Mouse (Mus musculus) midbrain, postnatal 0 days (tissue): ENCODE measurements around the gene Sdc3. TPM values are rescaled to one million over a fixed set of nuclear protein-coding genes. Genes with fewer than 3 reads are reported as not detected.

ENCODE experiments used
- ATAC-seq: fragments of 200-750 bp; cut with Nextera tagmentation; 2 replicates; pipeline ENCODE4 v1.8.0; 2017; ENCODE audit warnings: moderate number of reproducible peaks, mild to moderate bottlenecking, moderate TSS enrichment, moderate library complexity; ENCODE audit not compliant: low FRiP score
- DNase-seq: peaks from one replicate; pipeline ENCODE4 v3.0.0-alpha.2; 2015; ENCODE audit warnings: low spot score
- H3K27ac ChIP-seq: fragments of 300-500 bp; sonication (generic); 2 replicates; pipeline ENCODE4 v1.5.1; 2014; ENCODE audit warnings: low read depth, mild to moderate bottlenecking, low read length, mixed read lengths
- H3K27me3 ChIP-seq: fragments of 300-500 bp; sonication (generic); 2 replicates; pipeline ENCODE4 v1.6.1; 2014; ENCODE audit warnings: low read length, control low read depth, mixed read lengths; ENCODE audit not compliant: insufficient read depth
- H3K36me3 ChIP-seq: fragments of 300-500 bp; sonication (generic); 2 replicates; pipeline ENCODE4 v1.6.1; 2014; ENCODE audit warnings: low read length, control low read depth, mixed read lengths; ENCODE audit not compliant: insufficient read depth
- H3K4me1 ChIP-seq: fragments of 300-500 bp; sonication (generic); 2 replicates; pipeline ENCODE4 v1.6.1; 2014; ENCODE audit warnings: mild to moderate bottlenecking, control low read depth, antibody characterized with exemption, low read length, mixed read lengths; ENCODE audit not compliant: insufficient read depth
- H3K4me2 ChIP-seq: fragments of 300-500 bp; sonication (generic); 2 replicates; pipeline ENCODE4 v1.6.1; 2014; ENCODE audit warnings: low read depth, mild to moderate bottlenecking, low read length, mixed read lengths; ENCODE audit not compliant: poor library complexity, severe bottlenecking
- H3K4me3 ChIP-seq: fragments of 300-500 bp; sonication (generic); 2 replicates; pipeline ENCODE4 v1.5.1; 2014; ENCODE audit warnings: low read depth, mild to moderate bottlenecking, low read length, moderate library complexity
- H3K9ac ChIP-seq: fragments of 300-500 bp; sonication (generic); replicated peaks from 2 replicates; pipeline ENCODE4 v1.6.1; 2014; ENCODE audit warnings: mild to moderate bottlenecking, low read length, moderate library complexity, mixed read lengths; ENCODE audit not compliant: poor library complexity, severe bottlenecking
- H3K9me3 ChIP-seq: fragments of 300-500 bp; sonication (generic); 2 replicates; pipeline ENCODE4 v1.6.1; 2016; ENCODE audit warnings: low read length, control low read depth
- CTCF ChIP-seq: IDR thresholded peaks from 2 replicates; pipeline ENCODE4 v1.5.1; 2016; ENCODE audit warnings: antibody characterized with exemption, mild to moderate bottlenecking
- WGBS: fragments of 180-500 bp; shearing (Covaris S2); extraction: QIAGEN DNeasy Blood & Tissue Kit; methylation state at CpG from one replicate; pipeline ENCODE4 v1.1.7; 2014; 5-methylcytosine and 5-hydroxymethylcytosine counted together
- polyA plus RNA-seq: library from polyadenylated mRNA; unstranded; fragments of >200 nt; fragmentation: Nextera tagmentation; extraction: Ambion mirVana; gene quantifications from 2 replicates; pipeline ENCODE4 v1.2.1, GENCODE M21; 2015
- total RNA-seq: library from RNA; depleted of rRNA; stranded (reverse); fragments of >200 nt; gene quantifications from 2 replicates; pipeline ENCODE4 v1.2.3, GENCODE M21; 2014

Sdc3 gene
- total and polyA plus RNA-seq, 2 experiments from 2014 or later: 242 to 733 TPM

- Histone ChIP-seq H3K4me1 (no peaks in the 10 kb centered on the region), H3K36me3 (peaks cover 39% of the 10 kb centered on the region), H3K4me3 (no peak overlapping the region), H3K27me3 (no peaks in the 10 kb centered on the region), H3K27ac (no peak overlapping the region), H3K9me3 (no peaks in the 10 kb centered on the region), H3K9ac (no peak overlapping the region), H3K4me2 (no peak overlapping the region)
- WGBS: 87% methylated on average over 4 of the region's 4 CpGs
- DNase-seq: no peak
- ATAC-seq: no peak
- TF ChIP-seq CTCF: no peak
These were observed 25.4 kb upstream of the Sdc3 start for GRCm38 (mm10) chr4:130766926-130767325.

- Histone ChIP-seq H3K9ac (no peak overlapping the region), H3K27ac (no peak overlapping the region), H3K4me3 (no peak overlapping the region), H3K9me3 (no peaks in the 10 kb centered on the region), H3K4me2 (no peak overlapping the region), H3K36me3 (peaks cover 45% of the 10 kb centered on the region), H3K4me1 (peaks cover 4% of the 10 kb centered on the region; the same call in 1 of the 2 replicates), H3K27me3 (no peaks in the 10 kb centered on the region)
- no peak for TF ChIP-seq CTCF
- ATAC-seq (no peak), DNase-seq (no peak)
- 81% methylated on average over 4 of the region's 4 CpGs for WGBS
These were observed 18.4 kb upstream of the Sdc3 start for GRCm38 (mm10) chr4:130773899-130774298.

- Histone ChIP-seq H3K27me3 (no peaks in the 10 kb centered on the region), H3K4me2 (no peak overlapping the region), H3K4me3 (no peak overlapping the region), H3K9me3 (no peaks in the 10 kb centered on the region), H3K36me3 (peaks cover 50% of the 10 kb centered on the region), H3K4me1 (peaks cover 4% of the 10 kb centered on the region; the same call in 1 of the 2 replicates), H3K9ac (no peak overlapping the region), H3K27ac (no peak overlapping the region)
- no peak for TF ChIP-seq CTCF
- ATAC-seq: no peak
- DNase-seq: no peak
- WGBS: 90% methylated on average over 4 of the region's 4 CpGs
These were observed 17.5 kb upstream of the Sdc3 start for GRCm38 (mm10) chr4:130774822-130775221.

GRCm38 (mm10) chr4:130777647-130778046 is 14.7 kb upstream of the Sdc3 start:
- no peak overlapping the region for H3K9ac ChIP-seq
- no peaks in the 10 kb centered on the region for H3K27me3 ChIP-seq
- DNase-seq: no peak
- TF ChIP-seq CTCF: no peak
- H3K27ac ChIP-seq: no peak overlapping the region
- H3K9me3 ChIP-seq: no peaks in the 10 kb centered on the region
- H3K36me3 ChIP-seq: peaks cover 45% of the 10 kb centered on the region
- no peak overlapping the region for H3K4me2 ChIP-seq
- H3K4me1 ChIP-seq: peaks cover 4% of the 10 kb centered on the region; the same call in 1 of the 2 replicates
- no peak for ATAC-seq
- WGBS: 30% methylated on average over 10 of the region's 10 CpGs
- no peak overlapping the region for H3K4me3 ChIP-seq

GRCm38 (mm10) chr4:130779037-130779436 is 13.3 kb upstream of the Sdc3 start:
- Histone ChIP-seq H3K4me3 (no peak overlapping the region), H3K36me3 (peaks cover 32% of the 10 kb centered on the region), H3K9me3 (no peaks in the 10 kb centered on the region), H3K4me1 (peaks cover 4% of the 10 kb centered on the region; the same call in 1 of the 2 replicates), H3K9ac (no peak overlapping the region), H3K27me3 (no peaks in the 10 kb centered on the region), H3K27ac (no peak overlapping the region), H3K4me2 (no peak overlapping the region)
- TF ChIP-seq CTCF: no peak
- 76% methylated on average over 3 of the region's 3 CpGs for WGBS
- DNase-seq (no peak), ATAC-seq (no peak)

DNA sequence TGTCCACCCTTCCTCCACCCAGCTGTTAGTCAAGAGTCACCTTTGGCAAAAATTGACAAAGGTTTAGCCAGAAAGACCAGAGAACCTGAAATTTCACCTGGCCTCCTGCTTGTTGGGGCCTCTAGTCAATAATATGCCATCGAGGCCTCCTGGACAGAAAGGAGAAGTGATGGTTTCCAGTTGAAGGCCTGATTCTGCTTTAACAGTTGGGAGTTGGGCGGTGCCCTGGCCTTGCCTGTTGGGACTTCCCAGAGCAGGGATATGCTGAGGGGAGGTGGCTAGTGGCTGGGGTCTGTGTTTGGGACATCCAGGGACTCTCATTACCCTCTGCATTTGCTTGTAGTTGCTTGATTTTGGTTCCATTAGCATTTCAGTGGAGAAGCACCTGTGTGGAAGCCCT is 9.8 kb upstream of the Sdc3 start:
- no peak overlapping the region for H3K27ac ChIP-seq
- no peak overlapping the region for H3K4me2 ChIP-seq
- no peak overlapping the region for H3K4me3 ChIP-seq
- H3K27me3 ChIP-seq: no peaks in the 10 kb centered on the region
- ATAC-seq (no peak), DNase-seq (no peak)
- WGBS: 85% methylated on average over 2 of the region's 2 CpGs
- 0 out of 2 replicates have a peak, but pooled peaks cover 4% of the 10 kb centered on the region for H3K4me1 ChIP-seq
- no peak for TF ChIP-seq CTCF
- peaks cover 18% of the 10 kb centered on the region for H3K36me3 ChIP-seq
- no peak overlapping the region for H3K9ac ChIP-seq
- no peaks in the 10 kb centered on the region for H3K9me3 ChIP-seq
